Mouse (Mus musculus): Measurements from ENCODE around the gene Gm10271. TPM values are rescaled to one million over a fixed set of nuclear protein-coding genes. Genes with fewer than 3 reads are reported as not detected.

Gene Gm10271
- polyA plus RNA-seq, 1 experiment: not detected

- H3K4me1 ChIP-seq (ENCODE audit: control insufficient read depth, insufficient read depth, low read length): peaks cover 3% of the 10 kb centered on the region; the same call in 1 of the 2 replicates
- no peak overlapping the region for H3K4me3 ChIP-seq (ENCODE audit: insufficient read depth, low read length)
- TF ChIP-seq POLR2A (IDR thresholded peaks at IDR 0.05; ENCODE audit: extremely low read depth, insufficient read depth, low read length): no peak
- TF ChIP-seq CTCF (IDR thresholded peaks at IDR 0.05; ENCODE audit: extremely low read depth, insufficient read depth, low read length): no peak
- H3K27ac ChIP-seq (ENCODE audit: insufficient read depth, low read length): no peak overlapping the region
Measured at GRCm38 (mm10) chr10:116928826-116929225, 43.6 kb downstream of the Gm10271 start.

DNA sequence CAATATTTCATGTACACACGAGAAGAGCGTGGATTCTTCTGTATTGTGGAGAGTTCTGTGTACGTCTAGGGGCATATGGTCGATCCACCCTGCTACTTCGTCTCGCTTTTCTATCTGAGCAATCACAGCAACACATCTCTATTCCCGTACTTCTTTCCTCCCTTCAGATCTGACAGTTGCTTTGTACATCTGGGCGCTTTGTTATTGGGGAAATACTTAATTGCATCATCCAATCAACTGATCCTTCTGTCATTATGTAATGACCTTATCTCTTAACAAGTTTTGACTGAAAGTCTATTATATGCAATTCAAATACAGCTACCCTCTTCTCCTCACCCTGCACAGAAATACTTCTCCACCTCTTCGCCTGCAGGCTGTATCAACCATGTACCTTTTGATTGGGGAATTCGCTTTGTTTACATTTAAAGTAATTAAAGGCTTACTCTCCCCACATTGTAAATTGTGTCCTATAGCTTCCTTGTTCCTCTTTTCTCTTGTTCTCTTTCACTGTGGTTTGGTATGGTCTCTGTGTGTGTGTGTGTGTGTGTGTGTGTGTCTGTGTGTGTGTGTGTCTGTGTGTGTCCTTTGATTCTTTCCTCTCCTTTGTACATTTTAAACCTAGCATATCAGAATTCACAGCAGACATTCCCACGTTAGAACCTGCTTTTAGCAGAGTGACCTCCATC lies 45.8 kb downstream of the Gm10271 start:
- Histone ChIP-seq H3K4me3 (ENCODE audit: insufficient read depth, low read length) (no peak overlapping the region), H3K27ac (ENCODE audit: insufficient read depth, low read length) (no peak overlapping the region), H3K4me1 (ENCODE audit: control insufficient read depth, insufficient read depth, low read length) (peaks cover 3% of the 10 kb centered on the region; the same call in 1 of the 2 replicates)
- TF ChIP-seq CTCF (IDR thresholded peaks at IDR 0.05; ENCODE audit: extremely low read depth, insufficient read depth, low read length) (no peak), POLR2A (IDR thresholded peaks at IDR 0.05; ENCODE audit: extremely low read depth, insufficient read depth, low read length) (no peak)

GRCm38 (mm10) chr10:116923651-116924495 lies 48.5 kb downstream of the Gm10271 start:
- H3K27ac ChIP-seq (ENCODE audit: insufficient read depth, low read length): no peak overlapping the region
- TF ChIP-seq CTCF (IDR thresholded peaks at IDR 0.05; ENCODE audit: extremely low read depth, insufficient read depth, low read length): no peak
- TF ChIP-seq POLR2A (IDR thresholded peaks at IDR 0.05; ENCODE audit: extremely low read depth, insufficient read depth, low read length): no peak
- H3K4me3 ChIP-seq (ENCODE audit: insufficient read depth, low read length): no peak overlapping the region
- H3K4me1 ChIP-seq (ENCODE audit: control insufficient read depth, insufficient read depth, low read length): no peaks in the 10 kb centered on the region

DNA sequence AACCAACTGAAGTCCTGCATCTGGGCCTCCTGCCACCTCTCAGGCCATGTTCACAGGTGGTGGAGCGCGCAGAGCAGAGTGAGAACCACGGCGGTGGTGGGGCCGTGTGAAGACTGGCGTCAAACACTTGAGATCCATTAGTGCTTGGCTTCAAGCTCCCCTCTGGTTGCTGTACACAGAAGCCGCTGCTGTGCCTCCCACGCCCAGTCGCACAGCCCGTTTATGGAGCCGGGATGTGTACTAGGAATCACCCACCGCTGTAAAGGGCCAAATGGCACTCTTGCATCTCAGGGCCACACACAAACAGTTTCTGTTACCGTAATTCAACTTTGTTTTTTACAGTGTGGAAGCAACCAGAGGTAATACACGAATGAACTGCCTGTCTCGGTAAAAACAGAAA lies 50.2 kb downstream of the Gm10271 start:
- TF ChIP-seq POLR2A (IDR thresholded peaks at IDR 0.05; ENCODE audit: extremely low read depth, insufficient read depth, low read length) (no peak), CTCF (IDR thresholded peaks at IDR 0.05; ENCODE audit: extremely low read depth, insufficient read depth, low read length) (no peak)
- H3K4me1 ChIP-seq (ENCODE audit: control insufficient read depth, insufficient read depth, low read length): no peaks in the 10 kb centered on the region
- H3K4me3 ChIP-seq (ENCODE audit: insufficient read depth, low read length): no peak overlapping the region
- no peak overlapping the region for H3K27ac ChIP-seq (ENCODE audit: insufficient read depth, low read length)

- TF ChIP-seq POLR2A (IDR thresholded peaks at IDR 0.05; ENCODE audit: extremely low read depth, insufficient read depth, low read length) (no peak), CTCF (IDR thresholded peaks at IDR 0.05; ENCODE audit: extremely low read depth, insufficient read depth, low read length) (no peak)
Measured at GRCm38 (mm10) chr10:116921416-116921815, 51.0 kb downstream of the Gm10271 start.

GRCm38 (mm10) chr10:116920641-116921040 lies 51.8 kb downstream of the Gm10271 start:
- no peak for TF ChIP-seq CTCF (IDR thresholded peaks at IDR 0.05; ENCODE audit: extremely low read depth, insufficient read depth, low read length)
- TF ChIP-seq POLR2A (IDR thresholded peaks at IDR 0.05; ENCODE audit: extremely low read depth, insufficient read depth, low read length): no peak
- Histone ChIP-seq H3K4me3 (ENCODE audit: insufficient read depth, low read length) (no peak overlapping the region), H3K27ac (ENCODE audit: insufficient read depth, low read length) (no peak overlapping the region), H3K4me1 (ENCODE audit: control insufficient read depth, insufficient read depth, low read length) (no peaks in the 10 kb centered on the region)

More at GRCm38 (mm10) chr10:116921416-116921815, 51.0 kb downstream of the Gm10271 start:
- Histone ChIP-seq H3K4me3 (ENCODE audit: insufficient read depth, low read length) (no peak overlapping the region), H3K27ac (ENCODE audit: insufficient read depth, low read length) (no peak overlapping the region), H3K4me1 (ENCODE audit: control insufficient read depth, insufficient read depth, low read length) (no peaks in the 10 kb centered on the region)

DNA sequence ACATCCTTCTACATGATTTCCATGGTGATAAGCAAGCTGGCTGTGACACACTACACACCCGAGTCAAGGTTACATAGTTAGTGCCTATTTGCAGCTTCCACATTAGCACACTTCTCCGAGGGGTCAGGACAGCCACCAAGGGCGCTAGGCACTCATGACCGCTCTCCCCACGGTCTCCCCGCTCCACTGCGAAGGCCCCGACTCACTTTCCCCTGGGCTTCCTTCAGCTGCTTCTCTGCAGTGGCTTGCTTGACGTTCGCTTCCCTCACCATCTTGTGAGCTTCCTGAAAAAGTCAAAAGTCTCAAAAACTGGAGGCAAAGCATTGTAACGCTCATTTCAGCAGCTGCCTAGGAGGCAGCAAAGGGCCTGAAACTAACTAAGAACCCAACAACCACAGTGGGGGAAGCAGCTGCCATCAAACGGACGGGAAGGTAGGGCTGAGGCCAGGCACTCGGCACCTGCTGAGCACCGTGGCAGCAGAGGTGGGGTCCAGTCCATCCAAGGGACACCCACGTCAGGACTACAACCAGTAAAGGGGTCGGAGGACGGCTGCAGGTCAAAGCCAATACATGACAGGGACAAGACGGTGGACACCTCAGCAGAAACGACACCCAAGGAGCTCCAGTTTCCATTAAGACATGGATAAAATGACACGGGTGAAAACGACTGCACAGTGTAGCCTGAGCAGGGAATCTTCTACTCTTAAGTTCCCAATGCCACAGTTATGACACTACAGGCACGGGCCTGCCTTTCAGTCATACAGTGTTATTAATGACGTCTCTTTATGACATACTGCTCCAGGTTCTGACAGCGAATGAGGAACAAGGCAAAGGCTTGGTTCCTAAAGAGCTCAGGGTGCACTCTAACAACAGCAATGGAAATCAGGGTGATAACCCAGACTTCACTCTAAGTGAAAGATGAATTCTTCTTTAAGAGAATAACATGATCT lies 52.8 kb downstream of the Gm10271 start:
- Histone ChIP-seq H3K4me1 (ENCODE audit: control insufficient read depth, insufficient read depth, low read length) (no peaks in the 10 kb centered on the region), H3K27ac (ENCODE audit: insufficient read depth, low read length) (no peak overlapping the region), H3K4me3 (ENCODE audit: insufficient read depth, low read length) (no peak overlapping the region)
- TF ChIP-seq POLR2A (IDR thresholded peaks at IDR 0.05; ENCODE audit: extremely low read depth, insufficient read depth, low read length) (no peak), CTCF (IDR thresholded peaks at IDR 0.05; ENCODE audit: extremely low read depth, insufficient read depth, low read length) (no peak)

DNA sequence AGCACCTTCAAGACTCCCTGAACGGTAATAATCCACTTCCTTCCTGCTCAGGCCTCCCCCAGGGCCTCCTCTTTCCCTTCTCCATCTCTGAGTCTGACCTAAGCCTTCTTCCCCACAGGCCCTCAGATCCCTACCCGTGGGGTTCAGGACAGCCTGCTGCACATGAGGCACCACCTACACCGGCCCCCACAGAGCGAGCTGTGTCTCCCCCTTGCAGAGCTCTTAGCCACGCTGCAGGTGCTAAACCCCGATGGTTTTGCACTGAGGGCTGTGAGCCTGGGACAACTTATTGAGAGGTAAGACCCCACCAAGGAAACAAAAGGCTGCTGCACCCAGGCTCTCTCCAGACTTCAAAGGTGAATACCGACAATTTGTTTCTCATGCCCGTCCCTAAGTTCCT lies 55.8 kb downstream of the Gm10271 start:
- Histone ChIP-seq H3K4me1 (ENCODE audit: control insufficient read depth, insufficient read depth, low read length) (no peaks in the 10 kb centered on the region), H3K4me3 (ENCODE audit: insufficient read depth, low read length) (no peak overlapping the region), H3K27ac (ENCODE audit: insufficient read depth, low read length) (no peak overlapping the region)

GRCm38 (mm10) chr10:116915286-116915685 lies 57.1 kb downstream of the Gm10271 start:
- TF ChIP-seq CTCF (IDR thresholded peaks at IDR 0.05; ENCODE audit: extremely low read depth, insufficient read depth, low read length): no peak
- TF ChIP-seq POLR2A (IDR thresholded peaks at IDR 0.05; ENCODE audit: extremely low read depth, insufficient read depth, low read length): no peak
- Histone ChIP-seq H3K27ac (ENCODE audit: insufficient read depth, low read length) (no peak overlapping the region), H3K4me1 (ENCODE audit: control insufficient read depth, insufficient read depth, low read length) (no peaks in the 10 kb centered on the region), H3K4me3 (ENCODE audit: insufficient read depth, low read length) (no peak overlapping the region)

More for the DNA sequence above, 55.8 kb downstream of the Gm10271 start:
- TF ChIP-seq CTCF (IDR thresholded peaks at IDR 0.05; ENCODE audit: extremely low read depth, insufficient read depth, low read length) (no peak), POLR2A (IDR thresholded peaks at IDR 0.05; ENCODE audit: extremely low read depth, insufficient read depth, low read length) (no peak)
